Mouse (Mus musculus) forebrain, postnatal 0 days (tissue): ENCODE measurements around the gene Tmem140. TPM values are rescaled to one million over a fixed set of nuclear protein-coding genes. Genes with fewer than 3 reads are reported as not detected.

Source experiments
- ATAC-seq: fragments of 200-750 bp; cut with Nextera tagmentation; 2 replicates; pipeline ENCODE4 v1.8.0; 2017; ENCODE audit warnings: mild to moderate bottlenecking, moderate library complexity
- DNase-seq: peaks from one replicate; pipeline ENCODE4 v3.0.0-alpha.2; 2015
- H3K27ac ChIP-seq: fragments of 300-500 bp; sonication (generic); 2 replicates; pipeline ENCODE4 v1.5.1; 2014; ENCODE audit warnings: low read depth, mild to moderate bottlenecking, antibody characterized with exemption, low read length, moderate library complexity, mixed read lengths
- H3K27me3 ChIP-seq: fragments of 300-500 bp; sonication (generic); 2 replicates; pipeline ENCODE4 v1.6.1; 2014; ENCODE audit warnings: mild to moderate bottlenecking, low read length, mixed read lengths; ENCODE audit not compliant: insufficient read depth
- H3K36me3 ChIP-seq: fragments of 300-500 bp; sonication (generic); 2 replicates; pipeline ENCODE4 v1.6.1; 2014; ENCODE audit warnings: mild to moderate bottlenecking, moderate library complexity; ENCODE audit not compliant: insufficient read depth
- H3K4me1 ChIP-seq: fragments of 300-500 bp; sonication (generic); 2 replicates; pipeline ENCODE4 v1.6.1; 2014; ENCODE audit warnings: antibody characterized with exemption; ENCODE audit not compliant: insufficient read depth
- H3K4me2 ChIP-seq: fragments of 300-500 bp; sonication (generic); 2 replicates; pipeline ENCODE4 v1.6.1; 2014; ENCODE audit warnings: low read depth, mild to moderate bottlenecking, moderate library complexity
- H3K4me3 ChIP-seq: fragments of 300-500 bp; sonication (generic); 2 replicates; pipeline ENCODE4 v1.5.1; 2014; ENCODE audit warnings: low read depth, low read length, mixed read lengths
- H3K9ac ChIP-seq: fragments of 300-500 bp; sonication (generic); 2 replicates; pipeline ENCODE4 v1.6.1; 2014; ENCODE audit warnings: mild to moderate bottlenecking
- H3K9me3 ChIP-seq: fragments of 300-500 bp; sonication (generic); 2 replicates; pipeline ENCODE4 v1.6.1; 2016; ENCODE audit warnings: low read length
- CTCF ChIP-seq: sonication (generic); IDR thresholded peaks from 2 replicates; pipeline ENCODE4 v1.5.1; 2016; ENCODE audit warnings: antibody characterized with exemption, control low read depth, low read depth
- WGBS: fragments of 180-500 bp; shearing (Covaris S2); extraction: QIAGEN DNeasy Blood & Tissue Kit; methylation state at CpG from one replicate; pipeline ENCODE4 v1.1.7; 2014; 5-methylcytosine and 5-hydroxymethylcytosine counted together
- polyA plus RNA-seq: library from polyadenylated mRNA; unstranded; fragments of >200 nt; fragmentation: Nextera tagmentation; extraction: Ambion mirVana; gene quantifications from 2 replicates; pipeline ENCODE4 v1.2.1, GENCODE M21; 2015
- total RNA-seq: library from RNA; depleted of rRNA; stranded (reverse); fragments of >200 nt; gene quantifications from 2 replicates; pipeline ENCODE4 v1.2.3, GENCODE M21; 2014

Gene Tmem140
- total and polyA plus RNA-seq, 2 experiments from 2014 or later = 0.48 to 7.3 TPM

- H3K4me2 ChIP-seq = no peak overlapping the region
- DNase-seq (no peak), ATAC-seq (no peak)
- no peak overlapping the region for H3K4me3 ChIP-seq
- H3K27ac ChIP-seq = no peak overlapping the region
- H3K36me3 ChIP-seq = no peaks in the 10 kb centered on the region
- H3K4me1 ChIP-seq = no peaks in the 10 kb centered on the region
- WGBS = 74% methylated on average over 7 of the region's 7 CpGs
- H3K9me3 ChIP-seq = no peaks in the 10 kb centered on the region
- H3K9ac ChIP-seq = no peak overlapping the region
- no peak for TF ChIP-seq CTCF
- no peaks in the 10 kb centered on the region for H3K27me3 ChIP-seq
Observed at GRCm38 (mm10) chr6:34865711-34866593, 3.0 kb downstream of the Tmem140 start.

GRCm38 (mm10) chr6:34866786-34867185 lies 3.8 kb downstream of the Tmem140 start:
- Histone ChIP-seq H3K4me3 (no peak overlapping the region), H3K4me1 (no peaks in the 10 kb centered on the region), H3K9ac (no peak overlapping the region), H3K9me3 (no peaks in the 10 kb centered on the region), H3K4me2 (no peak overlapping the region), H3K27ac (no peak overlapping the region), H3K36me3 (no peaks in the 10 kb centered on the region), H3K27me3 (no peaks in the 10 kb centered on the region)
- ATAC-seq = no peak
- 53% methylated on average over 8 of the region's 8 CpGs for WGBS
- DNase-seq = no peak
- no peak for TF ChIP-seq CTCF

DNA sequence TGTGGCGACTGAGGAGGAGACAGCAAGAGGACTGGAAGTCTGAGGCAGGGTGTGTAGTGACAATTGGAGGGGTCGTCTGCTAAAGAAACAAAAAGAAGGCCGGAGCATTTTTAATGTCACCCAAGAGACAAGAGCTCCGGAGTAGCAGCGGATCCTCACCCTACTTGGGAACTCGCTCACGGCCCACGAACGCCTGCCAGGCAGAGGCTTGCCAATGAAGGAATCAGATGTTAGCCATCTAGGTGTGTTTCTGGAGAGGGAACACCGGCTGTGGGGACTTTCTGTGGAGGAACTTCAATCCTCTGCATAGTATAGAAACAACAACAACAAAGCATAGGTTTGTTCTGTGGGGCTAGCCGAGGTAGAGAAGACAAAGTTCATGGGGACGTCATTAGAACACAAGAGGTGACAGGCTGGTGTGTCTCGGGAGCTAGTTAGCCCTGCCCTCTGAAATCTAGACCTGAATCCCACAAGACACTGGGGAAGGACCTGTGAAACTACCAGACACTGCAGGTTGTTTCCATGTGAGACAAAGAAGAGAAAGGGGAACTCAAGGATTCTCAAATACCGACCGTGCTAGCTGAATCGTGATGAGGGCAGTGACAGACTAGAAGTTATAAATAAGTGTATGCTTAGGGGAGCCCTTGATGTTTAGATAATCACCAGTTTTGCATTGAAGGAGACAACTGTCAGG lies 4.5 kb downstream of the Tmem140 start:
- no peak overlapping the region for H3K4me3 ChIP-seq
- DNase-seq (no peak), ATAC-seq (no peak)
- H3K36me3 ChIP-seq = no peaks in the 10 kb centered on the region
- H3K4me2 ChIP-seq = no peak overlapping the region
- H3K27me3 ChIP-seq = no peaks in the 10 kb centered on the region
- 81% methylated on average over 16 of the region's 16 CpGs for WGBS
- no peak overlapping the region for H3K9ac ChIP-seq
- TF ChIP-seq CTCF = no peak
- no peaks in the 10 kb centered on the region for H3K9me3 ChIP-seq
- H3K4me1 ChIP-seq = no peaks in the 10 kb centered on the region
- H3K27ac ChIP-seq = no peak overlapping the region

DNA sequence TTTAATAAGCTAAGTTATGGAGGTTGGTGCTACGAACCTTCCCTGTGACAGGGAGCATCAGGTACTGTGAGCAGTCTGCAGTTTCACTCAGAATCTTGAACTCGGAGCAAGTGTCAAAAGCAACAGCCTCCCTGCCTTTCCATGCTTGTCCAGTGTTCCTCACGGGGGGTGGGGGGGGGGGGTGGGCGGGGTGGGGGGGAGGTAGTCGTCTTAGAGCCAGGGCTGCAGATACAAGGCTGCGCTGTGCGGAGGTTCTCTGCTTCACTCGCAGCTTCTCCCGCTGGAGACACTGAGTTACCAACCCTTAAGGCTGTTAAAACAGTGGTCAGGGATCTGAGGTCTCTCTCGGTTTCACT lies 5.0 kb downstream of the Tmem140 start:
- H3K36me3 ChIP-seq = no peaks in the 10 kb centered on the region
- no peaks in the 10 kb centered on the region for H3K4me1 ChIP-seq
- H3K9ac ChIP-seq = no peak overlapping the region
- H3K27ac ChIP-seq = no peak overlapping the region
- H3K4me3 ChIP-seq = no peak overlapping the region
- H3K27me3 ChIP-seq = no peaks in the 10 kb centered on the region
- no peak overlapping the region for H3K4me2 ChIP-seq
- ATAC-seq (no peak), DNase-seq (no peak)
- 81% methylated on average over 10 of the region's 10 CpGs for WGBS
- no peak for TF ChIP-seq CTCF
- no peaks in the 10 kb centered on the region for H3K9me3 ChIP-seq

GRCm38 (mm10) chr6:34868507-34869217 lies 5.7 kb downstream of the Tmem140 start:
- no peak for TF ChIP-seq CTCF
- Histone ChIP-seq H3K27ac (no peak overlapping the region), H3K4me3 (no peak overlapping the region), H3K4me2 (no peak overlapping the region), H3K36me3 (no peaks in the 10 kb centered on the region), H3K27me3 (no peaks in the 10 kb centered on the region), H3K4me1 (no peaks in the 10 kb centered on the region), H3K9ac (no peak overlapping the region), H3K9me3 (no peaks in the 10 kb centered on the region)
- 89% methylated on average over 20 of the region's 20 CpGs for WGBS
- no peak for DNase-seq
- no peak for ATAC-seq

GRCm38 (mm10) chr6:34869225-34869915 lies 6.4 kb downstream of the Tmem140 start:
- DNase-seq (no peak), ATAC-seq (no peak)
- H3K4me1 ChIP-seq = no peaks in the 10 kb centered on the region
- H3K4me2 ChIP-seq = no peak overlapping the region
- TF ChIP-seq CTCF = no peak
- 85% methylated on average over 13 of the region's 13 CpGs for WGBS
- H3K9me3 ChIP-seq = no peaks in the 10 kb centered on the region
- no peak overlapping the region for H3K9ac ChIP-seq
- H3K4me3 ChIP-seq = no peak overlapping the region
- H3K27me3 ChIP-seq = no peaks in the 10 kb centered on the region
- H3K36me3 ChIP-seq = no peaks in the 10 kb centered on the region
- H3K27ac ChIP-seq = no peak overlapping the region
